In the genomic region with DNA sequence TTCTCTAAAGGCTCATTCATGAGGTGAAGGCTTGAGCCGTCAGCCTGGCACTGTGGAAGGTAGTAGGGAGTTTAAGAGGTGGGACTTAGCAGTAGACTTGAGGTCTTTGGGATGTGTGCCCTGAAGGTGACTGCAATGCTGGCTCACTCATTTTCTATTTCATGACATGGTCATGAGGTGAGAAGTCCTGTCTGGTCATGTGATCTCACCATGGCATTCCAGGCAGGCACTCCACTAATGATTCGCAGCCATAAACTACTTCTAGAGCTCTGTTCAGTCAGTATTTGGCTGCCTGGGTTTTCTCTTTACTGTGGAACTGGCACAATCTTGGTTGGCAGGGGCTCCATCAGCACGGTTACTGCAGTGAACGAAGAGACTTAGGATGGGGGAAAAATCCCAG, we compare ENCODE assay signal across 23 mouse cellular contexts.
DNase-seq lines count a peak whose midpoint lies in the region; ATAC-seq lines count a peak whose summit lies in the region.
"Had no signal": no experiment of that assay in that cellular context is flagged by ENCODE, and none has a peak within 500 bp of the region (broad histone marks: within the 10 kb centered on the region; RNA-seq: fewer than 3 reads in every experiment).

No protein-coding gene starts in this region.

- H3K27me3 ChIP-seq in heart, embryonic 16.5 days (ENCODE audit: control insufficient read depth, insufficient read depth, low read length), result no peaks in the 10 kb centered on the region
- no peaks in the 10 kb centered on the region for H3K27me3 ChIP-seq in midbrain, embryonic 11.5 days (ENCODE audit: control insufficient read depth, insufficient read depth, low read length)
- no peaks in the 10 kb centered on the region for H3K27me3 ChIP-seq in midbrain, embryonic 16.5 days (ENCODE audit: control insufficient read depth, insufficient read depth, low read depth, low read length)
- H3K27me3 ChIP-seq: hindbrain, embryonic 12.5 days; hindbrain, embryonic 15.5 days had no signal

- H3K36me3 ChIP-seq in heart, embryonic 16.5 days (ENCODE audit: control insufficient read depth, insufficient read depth), result no peaks in the 10 kb centered on the region
- no peaks in the 10 kb centered on the region for H3K36me3 ChIP-seq in midbrain, embryonic 11.5 days (ENCODE audit: control insufficient read depth, insufficient read depth, low read length)
- H3K36me3 ChIP-seq in midbrain, embryonic 16.5 days (ENCODE audit: control insufficient read depth, insufficient read depth, low read length), result no peaks in the 10 kb centered on the region
- H3K36me3 ChIP-seq: forebrain, embryonic 10.5 days; hindbrain, embryonic 12.5 days; hindbrain, embryonic 15.5 days had no signal

- no peak overlapping the region for H3K27ac ChIP-seq in heart, embryonic 16.5 days (ENCODE audit: low read length)
- H3K27ac ChIP-seq in midbrain, embryonic 11.5 days (ENCODE audit: low read depth, low read length), result no peak overlapping the region
- no peak overlapping the region for H3K27ac ChIP-seq in midbrain, embryonic 16.5 days (ENCODE audit: low read length)
- H3K27ac ChIP-seq: forebrain, embryonic 10.5 days; gastrocnemius, adult 2 months; heart, adult 2 months; hindbrain, embryonic 12.5 days; hindbrain, embryonic 15.5 days had no signal

- no peak for DNase-seq in heart, adult 18-20 months
- peak; percentile 28 for DNase-seq in midbrain, embryonic 11.5 days (ENCODE audit: low spot score, missing footprints)
- DNase-seq in NIH3T3 (ENCODE audit: low read depth), result peak; percentile 27
- DNase-seq in left cerebral cortex, adult 8-10 months (ENCODE audit: low spot score in 2 of 2), result no peak
- DNase-seq: adrenal gland, adult 2 months; adrenal gland, postnatal 14 days; cerebellum, adult 18-20 months; cerebellum, adult 9-10 months; cerebellum, postnatal 14 days; forebrain, postnatal 0 days; gastrocnemius, adult 2 months; gastrocnemius, postnatal 14 days; heart, adult 2 months; heart, postnatal 14 days; kidney, adult 2 months had no signal

- H3K4me2 ChIP-seq in heart, embryonic 16.5 days (ENCODE audit: low read depth, low read length), result no peak overlapping the region
- H3K4me2 ChIP-seq in midbrain, embryonic 11.5 days, result no peak overlapping the region
- H3K4me2 ChIP-seq in midbrain, embryonic 16.5 days (ENCODE audit: low read length), result no peak overlapping the region
- H3K4me2 ChIP-seq: heart, embryonic 11.5 days; hindbrain, embryonic 12.5 days; hindbrain, embryonic 15.5 days had no signal

- H3K4me3 ChIP-seq in heart, embryonic 16.5 days (ENCODE audit: low read length), result no peak overlapping the region
- H3K4me3 ChIP-seq in midbrain, embryonic 11.5 days (ENCODE audit: low read depth, low read length), result no peak overlapping the region
- no peak overlapping the region for H3K4me3 ChIP-seq in midbrain, embryonic 16.5 days (ENCODE audit: low read depth, low read length)
- H3K4me3 ChIP-seq: forebrain, embryonic 10.5 days; gastrocnemius, adult 2 months; heart, adult 2 months; hindbrain, embryonic 12.5 days; hindbrain, embryonic 15.5 days had no signal

- H3K4me1 ChIP-seq in heart, embryonic 16.5 days (ENCODE audit: control insufficient read depth, insufficient read depth, low read length), result peaks cover 16% of the 10 kb centered on the region
- no peaks in the 10 kb centered on the region for H3K4me1 ChIP-seq in midbrain, embryonic 11.5 days (ENCODE audit: control insufficient read depth, insufficient read depth, low read length)
- H3K4me1 ChIP-seq in midbrain, embryonic 16.5 days (ENCODE audit: control insufficient read depth, insufficient read depth, low read length), result peaks cover 5% of the 10 kb centered on the region; the same call in 1 of the 2 replicates

- H3K9me3 ChIP-seq in heart, embryonic 16.5 days (replicated peaks; ENCODE audit: control insufficient read depth, low read length), result no peaks in the 10 kb centered on the region
- H3K9me3 ChIP-seq in midbrain, embryonic 11.5 days (ENCODE audit: control insufficient read depth, low read length), result no peaks in the 10 kb centered on the region
- H3K9me3 ChIP-seq in midbrain, embryonic 16.5 days (replicated peaks; ENCODE audit: control insufficient read depth, low read length, poor library complexity, severe bottlenecking), result no peaks in the 10 kb centered on the region
- H3K9me3 ChIP-seq: hindbrain, embryonic 12.5 days; hindbrain, embryonic 15.5 days had no signal

- WGBS in heart, embryonic 16.5 days, result 74% methylated on average over 4 of the region's 4 CpGs
- 94% methylated on average over 4 of the region's 4 CpGs for WGBS in midbrain, embryonic 11.5 days
- WGBS in midbrain, embryonic 16.5 days, result 87% methylated on average over 4 of the region's 4 CpGs

- 0 out of 2 replicates have a peak, but pooled peaks have one; percentile 41 for ATAC-seq in heart, embryonic 16.5 days (replicated peaks; ENCODE audit: extremely low read depth, insufficient read depth, low FRiP score)
- ATAC-seq in midbrain, embryonic 11.5 days (ENCODE audit: low FRiP score), result no peak
- no peak for ATAC-seq in midbrain, embryonic 16.5 days
- ATAC-seq: forebrain, embryonic 14.5 days; forebrain, postnatal 0 days; intestine, postnatal 0 days had no signal

- H3K9ac ChIP-seq in heart, embryonic 16.5 days (ENCODE audit: low read length), result no peak overlapping the region
- no peak overlapping the region for H3K9ac ChIP-seq in midbrain, embryonic 11.5 days (ENCODE audit: low read length)
- H3K9ac ChIP-seq in midbrain, embryonic 16.5 days (ENCODE audit: low read depth, low read length), result no peak overlapping the region
- H3K9ac ChIP-seq: forebrain, postnatal 0 days; hindbrain, embryonic 12.5 days; hindbrain, embryonic 15.5 days had no signal

Comparison
In these comparisons a context has a peak if more than half of its experiments do, and no peak if none do; other contexts are left out.
1. DNase-seq: peak in midbrain, embryonic 11.5 days (single experiment) and NIH3T3 (single experiment); none in heart, adult 18-20 months (0 of 2) and left cerebral cortex, adult 8-10 months (0 of 2).